Mouse (Mus musculus) megakaryocyte, embryonic 14.5 days (primary cell): ENCODE results near the gene Imp3.

Experiments
- FLI1 ChIP-seq: IDR thresholded peaks from 2 replicates; pipeline ENCODE4 v1.6.1; 2012; ENCODE audit warnings: low read length, inconsistent platforms, mixed read lengths
- GATA1 ChIP-seq: IDR thresholded peaks from 3 replicates; pipeline ENCODE4 v1.6.1; 2012; ENCODE audit warnings: mixed read lengths, low read length, inconsistent platforms, borderline replicate concordance

DNA sequence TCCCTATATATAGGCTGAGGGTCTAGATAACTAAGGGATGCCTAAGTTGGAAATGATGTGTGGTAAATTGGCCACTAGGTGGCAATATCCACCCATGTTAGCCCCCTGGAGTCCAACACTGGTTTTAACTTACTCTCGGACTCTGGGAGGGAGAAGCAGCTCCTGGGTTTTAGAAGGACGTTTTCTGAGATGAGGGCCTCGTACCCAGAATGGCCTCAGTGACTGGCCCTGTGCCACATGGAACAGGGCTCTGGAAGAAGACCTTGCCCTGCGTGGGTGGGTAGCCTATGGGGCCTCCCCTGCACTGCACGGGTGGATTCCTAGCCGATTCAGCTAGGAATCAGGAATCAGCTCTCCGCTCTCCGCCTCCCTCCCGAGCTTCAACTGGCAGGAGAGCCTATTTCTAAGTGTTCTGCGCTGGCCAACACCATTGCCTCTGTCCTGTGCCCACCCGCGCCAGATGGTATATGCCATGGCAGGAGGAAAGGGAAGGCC lies 45.7 kb upstream of the Imp3 start:
- no peak for TF ChIP-seq GATA1
- TF ChIP-seq FLI1, result no peak
